Mouse (Mus musculus): Measurements from ENCODE around the gene Slc25a25. TPM values are rescaled to one million over a fixed set of nuclear protein-coding genes. Genes with fewer than 3 reads are reported as not detected.
"Not testable (repeated sequence)": the region's sequence is repeated elsewhere in the genome, so short reads cannot be mapped to it uniquely, and the experiment has no call there.

The Slc25a25 gene
- 10 to 100 TPM; 10.1 to 13.5 TPM for total RNA-seq (2021)

- intact Hi-C loops (cut with DNase I) = loop anchor here (2.0 kb wide), 1 partner anchor 22 kb away; no protein-coding TSS in a partner anchor
- DNase-seq = peak; percentile 98
These were observed at the start of gene Slc25a25 for GRCm38 (mm10) chr2:32450881-32451844. Slc25a25 (minus strand) TSS chr2:32451445.

- intact Hi-C loops (cut with DNase I) = no loop called here
- DNase-seq = no peak
These were observed 49.2 kb upstream of the Slc25a25 start for GRCm38 (mm10) chr2:32500461-32500860.

- intact Hi-C loops (cut with DNase I) = no loop called here
- no peak for DNase-seq
These were observed 48.1 kb upstream of the Slc25a25 start for GRCm38 (mm10) chr2:32499365-32499764.

GRCm38 (mm10) chr2:32496190-32496589 lies 44.9 kb upstream of the Slc25a25 start:
- DNase-seq = no peak
- intact Hi-C loops (cut with DNase I) = no loop called here

GRCm38 (mm10) chr2:32495185-32495726 lies 44.0 kb upstream of the Slc25a25 start:
- intact Hi-C loops (cut with DNase I) = no loop called here
- peak; percentile 42 to 48 for DNase-seq

- no peak for DNase-seq
- intact Hi-C loops (cut with DNase I) = no loop called here
These were observed 43.3 kb upstream of the Slc25a25 start for GRCm38 (mm10) chr2:32494522-32494921.

- no peak for DNase-seq
These were observed 42.1 kb upstream of the Slc25a25 start for GRCm38 (mm10) chr2:32493301-32493701.

GRCm38 (mm10) chr2:32492661-32493060 lies 41.4 kb upstream of the Slc25a25 start:
- DNase-seq = no peak
- intact Hi-C loops (cut with DNase I) = no loop called here

More at GRCm38 (mm10) chr2:32493301-32493701, 42.1 kb upstream of the Slc25a25 start:
- intact Hi-C loops (cut with DNase I) = no loop called here

GRCm38 (mm10) chr2:32490730-32491129 lies 39.5 kb upstream of the Slc25a25 start:
- DNase-seq; intact Hi-C loops (cut with DNase I): not testable (repeated sequence)

GRCm38 (mm10) chr2:32488679-32489078 lies 37.4 kb upstream of the Slc25a25 start:
- peak; percentile 91 to 93 for DNase-seq
- intact Hi-C loops (cut with DNase I) = loop anchor here (1.0 kb wide), 1 partner anchor 78 kb away; no protein-coding TSS in a partner anchor

- intact Hi-C loops (cut with DNase I) = loop anchor here (1.0 to 2.0 kb wide), 2 partner anchors 83 to 134 kb away; partner anchors contain the start of genes Ciz1 and Dnm1
- peak; percentile 94 to 97 for DNase-seq
These were observed 35.9 kb upstream of the Slc25a25 start for GRCm38 (mm10) chr2:32487124-32487623.

- DNase-seq = no peak
- intact Hi-C loops (cut with DNase I) = loop anchor here (2.0 kb wide), 1 partner anchor 133 kb away; the partner anchor contains the start of genes Ciz1 and Dnm1
These were observed 34.9 kb upstream of the Slc25a25 start for GRCm38 (mm10) chr2:32486155-32486554.

GRCm38 (mm10) chr2:32485751-32486150 lies 34.5 kb upstream of the Slc25a25 start:
- intact Hi-C loops (cut with DNase I) = loop anchor here (2.0 kb wide), 1 partner anchor 133 kb away; the partner anchor contains the start of genes Ciz1 and Dnm1

GRCm38 (mm10) chr2:32484933-32485332 lies 33.7 kb upstream of the Slc25a25 start:
- DNase-seq = no peak
- intact Hi-C loops (cut with DNase I) = no loop called here

More at GRCm38 (mm10) chr2:32485751-32486150, 34.5 kb upstream of the Slc25a25 start:
- no peak for DNase-seq

GRCm38 (mm10) chr2:32483179-32483875 lies 32.1 kb upstream of the Slc25a25 start:
- intact Hi-C loops (cut with DNase I) = no loop called here
- no peak for DNase-seq

GRCm38 (mm10) chr2:32482351-32482750 lies 31.1 kb upstream of the Slc25a25 start:
- no peak for DNase-seq
- intact Hi-C loops (cut with DNase I) = no loop called here

GRCm38 (mm10) chr2:32475361-32475760 lies 24.1 kb upstream of the Slc25a25 start:
- intact Hi-C loops (cut with DNase I); DNase-seq: not testable (repeated sequence)

- no peak for DNase-seq
- intact Hi-C loops (cut with DNase I) = no loop called here
These were observed 20.4 kb upstream of the Slc25a25 start for GRCm38 (mm10) chr2:32471681-32472061.

- intact Hi-C loops (cut with DNase I) = no loop called here
- no peak for DNase-seq
These were observed 19.9 kb upstream of the Slc25a25 start for GRCm38 (mm10) chr2:32471001-32471680.

Data from heart, postnatal 10 days (tissue).